Mouse (Mus musculus): ENCODE results near the gene Trpv5. TPM values are rescaled to one million over a fixed set of nuclear protein-coding genes. Genes with fewer than 3 reads are reported as not detected.

Trpv5 gene
- polyA plus RNA-seq, 1 experiment, result not detected

DNA sequence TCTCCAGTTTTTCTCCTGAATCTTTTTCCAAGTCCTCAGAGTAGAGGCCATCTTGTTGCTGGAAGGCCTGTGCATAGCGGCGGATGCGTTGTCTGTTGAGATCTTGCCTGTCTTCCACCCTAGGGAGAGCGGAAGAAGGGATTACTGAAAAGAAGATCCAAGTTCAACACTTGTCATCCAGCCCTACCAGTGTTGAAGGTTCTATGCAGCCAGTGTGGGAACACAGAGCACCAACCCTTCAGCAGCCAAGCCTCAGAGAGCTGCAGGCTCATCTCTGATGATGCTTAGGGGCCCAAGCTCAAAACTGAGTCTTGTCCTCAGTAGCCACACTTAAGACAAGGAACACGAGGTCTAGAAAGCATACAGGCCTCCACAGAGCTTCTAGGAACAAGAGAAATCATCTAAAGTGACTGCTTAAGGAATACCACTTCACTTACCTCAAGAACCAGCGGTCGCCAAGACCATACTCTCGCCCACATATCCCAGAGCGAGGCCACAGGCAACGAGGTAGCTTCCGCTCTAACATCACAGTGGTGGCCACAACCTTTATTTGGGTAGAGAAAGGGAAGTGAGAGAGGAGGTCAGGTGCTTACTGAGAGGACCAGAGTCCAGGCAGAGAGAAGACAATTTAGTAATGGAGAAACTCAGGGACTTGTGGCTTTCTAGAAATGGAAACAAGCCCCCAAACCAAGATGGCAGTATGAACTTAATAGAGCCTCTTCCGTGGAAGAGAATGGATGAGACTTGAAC, 59.2 kb downstream of the Trpv5 start:
- H3K27me3 ChIP-seq (ENCODE audit: control insufficient read depth, insufficient read depth, insufficient read length), result no peaks in the 10 kb centered on the region
- no peaks in the 10 kb centered on the region for H3K79me2 ChIP-seq (ENCODE audit: control insufficient read depth, insufficient read depth)
- no peak overlapping the region for H3K4me2 ChIP-seq (ENCODE audit: low read depth)
- H3K36me3 ChIP-seq (ENCODE audit: control insufficient read depth, insufficient read depth), result no peaks in the 10 kb centered on the region
- TF ChIP-seq POLR2AphosphoS2 (IDR thresholded peaks at IDR 0.05; ENCODE audit: insufficient read length, low read depth) (no peak), CEBPB (IDR thresholded peaks at IDR 0.05; ENCODE audit: insufficient read depth, poor library complexity, severe bottlenecking) (no peak), MYOG (IDR thresholded peaks at IDR 0.05; ENCODE audit: control insufficient read depth in 1 of 3, insufficient read depth in 1 of 3, insufficient read length in 2 of 3, low read depth in 2 of 3) (no peak), REST (IDR thresholded peaks at IDR 0.05; ENCODE audit: insufficient read depth, insufficient read length) (no peak), MAX (IDR thresholded peaks at IDR 0.05; ENCODE audit: low read depth) (no peak), POLR2A (IDR thresholded peaks at IDR 0.05; ENCODE audit: insufficient read length, low read depth) (no peak), TCF3 (IDR thresholded peaks at IDR 0.05; ENCODE audit: insufficient read length, low read depth) (no peak), USF1 (IDR thresholded peaks at IDR 0.05; ENCODE audit: low read depth) (no peak), MYOD1 (IDR thresholded peaks at IDR 0.05; ENCODE audit: control insufficient read depth in 1 of 3, insufficient read length in 2 of 3, low read depth in 2 of 3) (no peak), E2F4 (IDR thresholded peaks at IDR 0.05; ENCODE audit: insufficient read depth) (no peak), TCF12 (IDR thresholded peaks at IDR 0.05; ENCODE audit: insufficient read depth, poor library complexity, severe bottlenecking) (no peak)
- no peak overlapping the region for H3ac ChIP-seq (ENCODE audit: control insufficient read depth, insufficient read length)
- no peak overlapping the region for H3K4me3 ChIP-seq

DNA sequence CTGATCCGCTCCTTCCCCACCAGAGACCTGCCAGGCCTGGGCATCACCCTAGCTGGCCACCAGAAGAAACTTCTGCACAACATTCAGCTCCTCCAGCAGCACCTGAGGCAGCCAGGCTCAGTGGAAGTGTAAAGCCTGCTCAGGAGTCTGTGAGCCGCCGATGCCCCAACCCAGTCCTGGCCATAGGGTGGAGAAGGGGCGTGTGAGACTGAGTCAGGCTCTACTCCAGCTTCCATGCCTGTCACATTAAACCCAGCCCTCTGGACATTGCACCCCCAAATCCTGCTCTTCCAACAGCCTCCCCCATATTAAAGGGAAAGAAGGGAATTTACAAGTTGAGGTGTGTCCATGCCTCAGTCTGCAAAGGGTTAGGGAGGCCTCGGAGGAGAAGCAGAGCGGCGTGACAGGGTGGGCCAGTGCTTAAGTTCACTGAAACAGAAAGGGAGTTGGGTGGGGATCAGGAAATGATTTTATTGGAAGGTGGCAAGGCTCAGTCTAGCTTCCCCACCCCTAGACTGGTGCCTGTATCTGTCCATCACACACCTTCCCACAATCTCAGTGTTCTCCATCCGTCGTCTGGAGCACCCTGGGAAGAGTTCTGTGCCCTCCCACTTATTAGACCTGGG, 60.3 kb downstream of the Trpv5 start:
- no peak overlapping the region for H3K4me3 ChIP-seq
- no peak overlapping the region for H3K4me2 ChIP-seq (ENCODE audit: low read depth)
- H3K79me2 ChIP-seq (ENCODE audit: control insufficient read depth, insufficient read depth), result no peaks in the 10 kb centered on the region
- no peak for TF ChIP-seq E2F4 (IDR thresholded peaks at IDR 0.05; ENCODE audit: insufficient read depth)
- TF ChIP-seq TCF12 (IDR thresholded peaks at IDR 0.05; ENCODE audit: insufficient read depth, poor library complexity, severe bottlenecking), result no peak
- no peak for TF ChIP-seq MAX (IDR thresholded peaks at IDR 0.05; ENCODE audit: low read depth)
- TF ChIP-seq MYOG (IDR thresholded peaks at IDR 0.05; ENCODE audit: control insufficient read depth in 1 of 3, insufficient read depth in 1 of 3, insufficient read length in 2 of 3, low read depth in 2 of 3), result no peak
- TF ChIP-seq SRF (IDR thresholded peaks at IDR 0.05; ENCODE audit: control insufficient read depth, insufficient read length, low read depth), result no peak
- no peak for TF ChIP-seq CEBPB (IDR thresholded peaks at IDR 0.05; ENCODE audit: insufficient read depth, poor library complexity, severe bottlenecking)
- no peak overlapping the region for H3ac ChIP-seq (ENCODE audit: control insufficient read depth, insufficient read length)
- no peaks in the 10 kb centered on the region for H3K36me3 ChIP-seq (ENCODE audit: control insufficient read depth, insufficient read depth)
- H3K27me3 ChIP-seq (ENCODE audit: control insufficient read depth, insufficient read depth, insufficient read length), result no peaks in the 10 kb centered on the region

DNA sequence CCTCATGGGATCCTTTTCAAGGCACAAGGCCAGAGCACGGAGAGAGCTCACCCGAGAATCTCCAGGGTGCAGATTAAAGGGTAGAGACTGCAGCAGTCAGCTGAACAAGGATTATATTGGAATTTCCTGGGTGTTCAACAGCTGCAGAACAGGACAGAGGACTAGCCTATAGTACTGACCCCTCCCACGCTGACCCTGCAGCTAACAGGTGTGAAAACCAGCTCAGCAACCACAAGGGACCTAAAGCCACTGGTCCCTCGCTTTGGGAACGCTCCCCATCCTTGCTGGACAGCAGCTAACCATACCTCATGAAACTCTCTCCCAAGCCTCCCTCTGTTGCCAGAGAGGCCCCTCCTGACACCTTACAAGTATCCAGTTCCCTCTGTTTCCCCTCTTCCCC, 72.9 kb downstream of the Trpv5 start:
- no peak overlapping the region for H3K4me3 ChIP-seq
- no peaks in the 10 kb centered on the region for H3K79me2 ChIP-seq (ENCODE audit: control insufficient read depth, insufficient read depth)
- H3ac ChIP-seq (ENCODE audit: control insufficient read depth, insufficient read length), result no peak overlapping the region
- H3K36me3 ChIP-seq (ENCODE audit: control insufficient read depth, insufficient read depth), result no peaks in the 10 kb centered on the region
- TF ChIP-seq POLR2A (IDR thresholded peaks at IDR 0.05; ENCODE audit: insufficient read length, low read depth) (no peak), USF1 (IDR thresholded peaks at IDR 0.05; ENCODE audit: low read depth) (no peak), TCF3 (IDR thresholded peaks at IDR 0.05; ENCODE audit: insufficient read length, low read depth) (no peak), MAX (IDR thresholded peaks at IDR 0.05; ENCODE audit: low read depth) (no peak), POLR2AphosphoS2 (IDR thresholded peaks at IDR 0.05; ENCODE audit: insufficient read length, low read depth) (no peak), CEBPB (IDR thresholded peaks at IDR 0.05; ENCODE audit: insufficient read depth, poor library complexity, severe bottlenecking) (no peak), MYOG (IDR thresholded peaks at IDR 0.05; ENCODE audit: control insufficient read depth in 1 of 3, insufficient read depth in 1 of 3, insufficient read length in 2 of 3, low read depth in 2 of 3) (peak in 2 of 3 experiments; percentile 70 to 80), E2F4 (IDR thresholded peaks at IDR 0.05; ENCODE audit: insufficient read depth) (no peak), TCF12 (IDR thresholded peaks at IDR 0.05; ENCODE audit: insufficient read depth, poor library complexity, severe bottlenecking) (peak; percentile 51), SRF (IDR thresholded peaks at IDR 0.05; ENCODE audit: control insufficient read depth, insufficient read length, low read depth) (no peak), REST (IDR thresholded peaks at IDR 0.05; ENCODE audit: insufficient read depth, insufficient read length) (no peak), MYOD1 (IDR thresholded peaks at IDR 0.05; ENCODE audit: control insufficient read depth in 1 of 3, insufficient read length in 2 of 3, low read depth in 2 of 3) (peak in 2 of 3 experiments; percentile 93 to 95)
- no peaks in the 10 kb centered on the region for H3K27me3 ChIP-seq (ENCODE audit: control insufficient read depth, insufficient read depth, insufficient read length)
- H3K4me2 ChIP-seq (ENCODE audit: low read depth), result peak overlapping the region; percentile 86

DNA sequence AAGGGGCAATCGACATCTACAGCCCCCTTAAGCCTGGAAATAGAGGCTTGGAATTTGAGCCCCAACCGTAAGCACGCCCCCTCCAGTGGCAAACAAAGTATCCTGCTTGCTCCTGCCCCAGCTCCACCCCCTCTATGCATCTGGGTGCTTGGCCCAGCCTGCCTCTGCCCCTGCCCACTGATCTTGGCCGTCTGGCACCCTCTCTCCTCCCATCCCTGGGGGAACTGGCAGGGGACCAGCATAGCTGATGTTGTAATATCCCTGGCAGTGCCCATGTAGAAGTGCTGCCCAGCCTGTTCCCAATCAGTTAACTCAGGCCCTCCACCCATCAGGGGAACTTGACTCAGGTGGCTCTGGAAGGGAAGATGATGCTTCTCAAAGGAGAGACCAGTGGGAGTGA, 74.4 kb downstream of the Trpv5 start:
- Histone ChIP-seq H3K4me3 (peak overlapping the region; percentile 47), H3K36me3 (ENCODE audit: control insufficient read depth, insufficient read depth) (no peaks in the 10 kb centered on the region), H3K79me2 (ENCODE audit: control insufficient read depth, insufficient read depth) (no peaks in the 10 kb centered on the region), H3K4me2 (ENCODE audit: low read depth) (peak overlapping the region; percentile 86), H3K27me3 (ENCODE audit: control insufficient read depth, insufficient read depth, insufficient read length) (no peaks in the 10 kb centered on the region), H3ac (ENCODE audit: control insufficient read depth, insufficient read length) (no peak overlapping the region)
- TF ChIP-seq MYOD1 (IDR thresholded peaks at IDR 0.05; ENCODE audit: control insufficient read depth in 1 of 3, insufficient read length in 2 of 3, low read depth in 2 of 3), result peak in 1 of 3 experiments; percentile 31
- no peak for TF ChIP-seq POLR2AphosphoS2 (IDR thresholded peaks at IDR 0.05; ENCODE audit: insufficient read length, low read depth)
- TF ChIP-seq POLR2A (IDR thresholded peaks at IDR 0.05; ENCODE audit: insufficient read length, low read depth), result peak; percentile 12
- no peak for TF ChIP-seq MYOG (IDR thresholded peaks at IDR 0.05; ENCODE audit: control insufficient read depth in 1 of 3, insufficient read depth in 1 of 3, insufficient read length in 2 of 3, low read depth in 2 of 3)
- TF ChIP-seq MAX (IDR thresholded peaks at IDR 0.05; ENCODE audit: low read depth), result no peak
- TF ChIP-seq CEBPB (IDR thresholded peaks at IDR 0.05; ENCODE audit: insufficient read depth, poor library complexity, severe bottlenecking), result peak; percentile 79

All from myocyte (in vitro differentiated cells).